Mouse (Mus musculus): ENCODE data around the gene Trim61.
A peak's percentile ranks its signal among the peaks of the same experiment; 100 is the strongest.

Trim61 gene

DNA sequence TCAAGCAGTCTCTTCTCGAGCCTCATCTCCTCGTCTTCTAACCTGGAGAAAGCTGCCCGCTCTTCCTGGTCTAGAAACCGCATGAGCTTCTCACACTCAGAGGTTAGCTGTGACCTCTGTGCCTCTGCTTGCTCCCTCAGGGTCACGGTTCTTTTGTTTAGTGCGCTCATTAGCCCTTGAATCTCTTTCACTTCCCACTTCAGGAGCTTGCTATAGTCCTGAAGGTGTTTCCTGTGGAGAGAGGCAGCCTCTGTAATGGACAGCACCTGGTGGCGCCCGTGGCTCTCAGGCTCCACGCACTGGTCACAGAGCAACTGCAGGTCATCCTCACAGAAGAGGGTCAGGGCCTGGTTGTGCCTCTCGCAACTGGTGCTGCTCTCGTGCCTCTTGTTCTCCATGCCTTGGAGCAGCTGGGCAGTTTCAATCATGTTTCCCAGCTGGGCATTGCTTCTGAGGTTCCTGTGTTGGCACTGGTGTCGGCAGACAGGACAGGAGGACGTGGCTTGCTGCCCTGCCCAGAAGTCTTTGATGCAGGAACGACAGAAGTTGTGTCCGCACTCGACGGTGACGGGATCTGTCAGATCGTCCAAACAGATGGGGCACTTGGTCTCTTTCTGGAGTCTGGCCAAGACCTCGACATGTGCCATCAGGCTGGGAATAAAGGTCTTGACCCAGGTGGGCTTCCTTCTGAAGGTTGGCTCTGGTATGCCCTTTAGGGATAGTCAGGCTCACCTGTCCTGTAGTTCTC is 35.0 kb downstream of the Trim61 start:
- peak; percentile 4 to 12 for DNase-seq
